Mouse (Mus musculus) monocyte, adult 5-6 weeks (primary cell): ENCODE results near the gene Ptpn1. TPM values are rescaled to one million over a fixed set of nuclear protein-coding genes. Genes with fewer than 3 reads are reported as not detected.
A peak's percentile ranks its signal among the peaks of the same experiment; 100 is the strongest.

Experiments
- ATAC-seq: fragments of 153-309, 156-312 bp; replicated peaks from 2 replicates; pipeline ENCODE4 v1.8.0; 2017; ENCODE audit warnings: mild to moderate bottlenecking; ENCODE audit not compliant: low TSS enrichment, insufficient number of reproducible peaks, severe bottlenecking, poor library complexity, low FRiP score
- total RNA-seq: library from RNA; stranded (forward); fragments of 200-1000, 200-491, 200-594 nt; gene quantifications from 3 replicates; pipeline ENCODE4 v1.2.3, GENCODE M21; 2017

Ptpn1 gene
- 199 to 318 TPM (median 242 TPM) in 3 replicates for total RNA-seq

DNA sequence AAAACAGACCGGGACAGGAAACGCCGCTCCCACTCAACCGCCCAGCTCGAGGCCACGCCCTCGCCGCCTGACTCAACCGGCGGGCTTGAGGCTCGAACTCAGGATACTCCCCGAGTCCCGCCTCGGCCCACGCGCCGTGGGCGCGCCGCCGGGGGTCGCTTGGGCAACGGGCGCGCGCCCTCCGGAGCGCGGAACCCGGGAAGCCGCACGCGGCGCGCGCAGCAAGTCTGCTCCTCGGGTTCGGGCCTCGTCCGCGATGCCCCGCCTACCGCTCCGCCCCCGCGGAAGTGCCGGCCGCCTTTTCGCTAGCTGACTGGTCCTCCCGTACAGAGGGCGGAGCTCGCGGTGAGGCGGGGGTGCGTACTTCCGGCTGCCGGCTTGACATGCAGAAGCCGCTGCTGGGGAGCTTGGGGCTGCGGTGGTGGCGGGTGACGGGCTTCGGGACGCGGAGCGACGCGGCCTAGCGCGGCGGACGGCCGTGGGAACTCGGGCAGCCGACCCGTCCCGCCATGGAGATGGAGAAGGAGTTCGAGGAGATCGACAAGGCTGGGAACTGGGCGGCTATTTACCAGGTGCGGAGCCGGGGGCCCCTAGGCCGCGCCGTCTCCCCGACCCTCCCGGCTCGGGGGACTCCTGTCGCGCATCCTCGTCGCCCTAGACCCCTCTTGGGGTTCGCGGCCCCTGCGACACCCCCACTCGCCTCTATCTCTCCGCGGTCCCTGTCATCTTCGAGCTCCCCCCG, at the start of gene Ptpn1:
Ptpn1 (plus strand) TSS at position 73 of the 742 bp plus-strand sequence.
- ATAC-seq, result peak; percentile 95

DNA sequence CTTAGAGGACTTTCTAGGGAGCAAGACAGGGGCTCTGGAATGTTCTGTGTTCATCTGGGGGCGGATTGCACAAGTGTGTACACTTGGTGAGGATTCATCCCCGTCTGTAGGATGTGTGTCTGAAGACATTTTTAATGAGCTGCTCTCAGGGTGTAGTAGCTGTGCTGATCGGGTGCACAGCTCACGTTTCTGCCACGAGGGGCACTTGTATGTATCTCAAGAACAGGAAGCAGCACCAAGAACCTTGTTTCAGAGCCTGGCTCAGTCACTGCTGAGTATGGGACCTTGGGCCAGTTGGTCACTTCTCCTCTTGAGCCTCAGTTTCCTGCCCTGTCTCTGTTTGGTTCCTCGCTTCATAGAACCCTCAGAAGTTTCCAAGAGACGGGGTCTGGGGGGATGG, 45.4 kb upstream of the Ptpn1 start:
- peak; percentile 59 for ATAC-seq

DNA sequence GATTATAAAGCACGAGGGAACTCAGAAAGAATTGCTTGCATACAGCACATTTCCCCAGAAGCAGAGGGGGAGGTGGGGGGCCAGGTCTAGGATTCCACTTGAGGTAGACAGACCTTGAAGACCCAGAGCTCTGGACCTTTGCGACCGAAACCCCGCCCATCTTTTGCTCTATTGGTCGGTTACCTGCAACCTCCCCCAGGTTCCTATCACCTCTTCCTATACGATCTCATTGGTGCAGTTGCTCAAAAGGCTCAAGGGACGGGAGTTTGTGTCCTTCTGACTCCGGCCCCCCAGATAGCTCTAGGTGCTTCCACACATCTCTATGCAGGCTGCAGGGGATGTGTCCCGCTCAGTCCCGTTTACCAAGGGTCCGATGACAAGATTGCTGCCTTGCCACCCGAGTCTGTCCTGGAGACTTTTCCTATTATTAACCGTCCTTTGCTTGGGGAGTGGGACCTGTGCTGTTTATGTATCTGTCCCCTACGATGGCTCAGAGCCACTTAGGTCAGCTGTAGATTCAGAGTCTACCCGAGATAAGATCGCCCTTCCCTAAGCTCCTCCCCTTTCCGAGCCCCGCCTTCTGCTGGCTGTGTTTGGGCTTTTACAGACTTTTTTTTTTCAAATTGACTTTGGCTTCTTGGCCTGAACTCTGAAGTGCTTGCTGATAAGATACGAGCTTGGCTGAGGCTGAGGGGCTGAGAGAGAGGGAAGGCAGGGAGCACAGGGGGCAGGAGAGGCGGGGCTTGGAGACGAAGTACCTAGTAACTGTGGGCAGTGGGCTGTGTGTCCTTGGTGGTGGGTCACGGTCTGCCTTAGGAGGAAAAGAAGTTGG, 44.1 kb upstream of the Ptpn1 start:
- ATAC-seq, result no peak

DNA sequence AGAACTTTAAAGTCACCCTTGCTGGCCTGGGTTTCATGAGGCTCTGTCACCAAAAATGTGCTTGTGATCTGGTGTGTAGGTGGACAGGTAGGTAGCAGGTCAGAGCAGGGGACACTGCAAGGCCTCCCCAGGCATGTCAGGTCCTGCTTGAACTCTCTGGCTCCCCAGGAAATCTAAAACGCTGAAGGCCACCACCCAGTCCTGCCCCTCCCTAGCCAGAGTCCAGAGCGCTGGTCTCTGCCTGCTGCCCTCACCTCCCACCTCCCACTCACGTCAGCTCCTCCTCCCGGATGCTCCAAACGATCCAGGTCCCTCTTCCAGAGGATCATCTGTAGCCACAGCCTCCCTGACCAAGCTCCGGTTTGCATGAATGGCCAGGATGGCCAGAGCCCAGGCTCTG, 43.0 kb upstream of the Ptpn1 start:
- no peak for ATAC-seq

DNA sequence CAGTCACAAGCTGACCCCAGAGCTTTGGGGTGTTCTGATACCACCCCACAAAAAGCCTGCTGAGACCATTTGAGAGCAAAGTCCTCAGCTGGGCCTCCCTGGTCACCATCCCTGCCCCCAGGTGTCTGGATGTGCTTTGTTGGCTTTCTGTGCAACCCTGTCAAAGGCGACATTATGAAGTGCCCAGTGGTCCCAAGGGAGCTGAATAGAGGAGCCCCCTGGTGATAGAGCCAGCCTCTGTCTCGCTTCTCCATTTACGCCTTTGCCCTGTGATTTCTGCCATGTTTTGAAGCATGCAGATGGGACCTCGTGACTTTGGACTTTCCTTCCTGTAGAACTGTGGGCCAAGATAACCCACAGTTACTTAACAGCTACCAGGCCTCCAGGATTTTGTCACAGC, 42.0 kb upstream of the Ptpn1 start:
- ATAC-seq, result no peak

DNA sequence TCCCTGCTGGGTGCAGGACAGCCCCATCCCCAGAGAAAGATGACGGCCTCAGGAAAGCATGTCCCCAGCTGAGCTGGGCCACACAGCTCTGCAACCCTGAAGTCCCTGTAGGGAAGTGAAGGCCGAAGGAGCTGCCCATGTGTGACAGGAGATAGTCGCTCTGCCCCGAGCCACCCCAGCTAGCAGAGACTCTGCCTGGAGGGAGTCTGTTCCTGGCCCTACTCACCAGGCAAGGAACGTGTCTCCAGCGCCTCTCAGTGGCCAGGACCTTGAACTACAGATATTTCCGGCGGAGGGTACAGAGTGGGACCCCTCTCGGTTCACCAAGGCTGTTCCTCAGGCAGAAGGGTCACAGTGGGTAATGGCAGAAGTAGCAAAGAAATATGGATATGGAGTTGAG, 39.9 kb upstream of the Ptpn1 start:
- peak; percentile 69 for ATAC-seq

DNA sequence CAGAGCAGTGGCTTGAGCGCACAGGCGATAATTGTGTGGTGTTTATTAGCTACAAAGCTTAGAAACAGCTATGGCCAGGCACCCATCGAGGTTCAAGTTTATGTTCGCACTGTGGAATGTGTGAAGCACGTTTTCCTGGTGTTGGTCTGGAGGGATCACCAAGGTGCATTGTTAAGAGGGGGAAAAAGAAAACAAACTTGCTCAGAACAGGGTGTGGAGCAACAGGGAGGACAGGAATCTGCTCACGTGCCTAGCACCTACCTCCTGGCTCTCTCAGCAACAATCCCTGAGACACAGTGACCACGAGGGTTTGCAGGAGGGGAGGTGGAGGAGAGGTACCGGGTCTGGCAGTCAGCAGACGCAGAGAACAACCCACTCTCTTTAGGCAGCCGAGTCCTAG, 38.2 kb upstream of the Ptpn1 start:
- ATAC-seq, result no peak

DNA sequence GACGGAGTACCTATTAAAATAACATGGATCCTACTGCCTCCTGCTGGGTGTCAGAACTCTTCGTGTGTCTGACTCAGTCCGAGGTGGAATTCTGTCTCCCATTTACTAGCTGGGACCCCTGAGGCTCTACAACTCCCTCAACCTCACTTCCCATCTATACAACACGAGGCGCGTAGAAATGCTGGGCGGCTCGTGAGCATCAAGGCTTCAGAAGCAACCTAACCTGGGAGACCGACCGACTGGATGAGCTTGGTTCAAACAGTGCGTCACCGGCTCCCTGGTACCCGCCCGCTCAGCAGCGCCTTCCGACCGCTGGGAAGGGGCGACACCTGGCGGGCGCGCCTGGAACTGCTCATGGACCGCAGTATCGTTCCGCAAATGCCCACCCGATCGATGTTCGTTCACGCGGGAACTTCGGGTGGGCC, 36.9 kb upstream of the Ptpn1 start:
- ATAC-seq, result peak; percentile 69

DNA sequence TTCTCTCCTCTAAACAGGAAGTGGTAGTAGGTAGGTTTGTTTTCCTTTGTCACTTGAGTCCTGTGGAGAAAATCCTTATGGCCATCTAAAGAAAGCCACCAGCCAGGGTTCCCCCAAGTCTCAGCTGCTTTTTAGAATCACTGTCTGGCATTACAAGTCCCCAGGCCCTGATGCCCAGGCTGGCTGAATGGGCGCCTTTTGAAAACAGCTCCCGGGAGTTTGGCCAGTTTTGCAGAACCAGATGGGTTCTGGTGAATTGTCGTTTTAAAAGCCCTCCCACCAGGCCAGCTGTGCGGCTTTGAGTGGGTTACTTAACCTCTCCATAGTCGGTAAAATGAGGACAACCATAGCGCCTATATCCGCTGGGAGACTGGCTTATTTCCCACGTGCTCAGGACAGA, 34.0 kb upstream of the Ptpn1 start:
- no peak for ATAC-seq

DNA sequence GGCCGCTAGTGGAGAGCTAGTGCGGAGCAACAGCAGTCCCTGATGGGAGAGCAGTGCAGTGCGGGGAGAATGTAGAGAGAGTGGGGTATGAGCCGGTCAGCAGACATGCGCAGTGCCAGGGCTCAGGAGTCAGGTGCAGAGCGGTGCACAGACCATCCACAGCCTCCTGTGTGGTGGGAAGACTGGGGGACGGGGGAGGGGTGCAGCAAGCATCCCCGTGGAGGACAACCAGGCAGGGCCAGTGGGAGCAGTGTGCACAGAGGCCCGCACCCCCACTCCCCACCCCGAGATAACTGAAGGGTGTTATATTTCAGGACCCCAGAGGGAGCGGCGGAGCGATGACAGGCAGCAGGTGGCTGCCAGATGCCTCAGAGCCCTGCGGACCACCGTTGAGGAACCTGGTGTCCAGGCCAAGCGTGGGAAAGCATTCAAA, 31.9 kb upstream of the Ptpn1 start:
- ATAC-seq, result no peak

DNA sequence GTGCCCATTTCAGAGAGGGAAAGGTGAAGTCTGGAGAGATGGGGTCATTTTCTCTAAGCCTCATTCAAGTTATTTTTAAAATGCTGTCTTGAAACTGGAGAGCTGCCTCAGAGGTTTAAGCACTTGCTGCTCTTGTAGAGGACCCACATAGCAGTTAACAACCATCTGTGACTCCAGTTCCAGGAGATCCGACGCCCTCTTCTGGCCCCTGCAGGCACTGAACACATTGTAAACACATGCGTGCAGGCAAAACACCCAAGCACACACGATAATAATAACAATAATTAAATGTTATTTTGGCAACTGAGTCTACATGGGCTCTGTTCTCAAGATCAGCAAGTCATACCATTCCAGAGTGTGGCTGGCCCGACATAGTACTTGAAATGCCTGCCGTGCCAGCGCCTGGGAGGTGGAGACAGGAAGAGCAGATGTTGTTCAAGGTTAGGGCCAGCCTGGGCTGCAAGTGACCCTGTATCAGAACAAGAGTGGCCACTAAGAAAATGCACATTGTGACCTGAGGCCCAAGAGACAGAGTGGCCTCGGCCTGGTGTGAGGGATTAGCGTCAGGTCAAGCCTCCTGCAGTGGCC, 29.6 kb upstream of the Ptpn1 start:
- ATAC-seq, result no peak

DNA sequence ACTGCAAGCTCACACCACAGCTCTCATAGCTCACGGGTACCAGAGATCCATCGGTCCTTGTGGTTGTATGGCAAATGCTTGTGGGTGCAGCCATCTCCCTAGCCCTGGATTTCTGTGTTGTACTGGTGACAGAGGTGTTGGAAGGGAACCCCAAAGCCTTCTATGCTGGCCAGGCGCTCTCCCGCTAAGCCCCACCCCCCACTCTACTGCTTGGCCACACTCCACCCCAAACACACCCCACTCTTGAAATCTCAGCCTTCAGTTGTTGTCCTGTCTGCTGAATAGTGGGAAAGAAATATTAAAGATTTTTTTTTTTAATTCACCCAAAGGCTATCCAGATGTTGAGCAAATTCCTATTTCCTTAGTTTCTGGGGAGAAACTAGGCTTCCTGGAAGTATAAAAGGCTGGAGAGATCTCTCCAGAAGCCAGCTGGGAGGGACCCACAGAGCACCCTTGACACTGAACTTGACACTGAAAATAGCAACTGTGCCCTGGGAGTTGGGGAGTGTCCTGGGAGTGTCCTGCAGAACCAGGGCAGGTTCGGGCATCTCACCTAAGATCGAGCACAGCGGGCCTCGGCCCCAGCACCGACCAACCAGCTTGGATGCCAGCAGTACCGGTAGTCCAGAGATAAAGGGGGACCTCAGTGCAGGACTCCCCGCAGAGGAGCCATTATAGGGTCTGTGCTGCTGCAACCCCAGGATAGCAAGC, 28.5 kb upstream of the Ptpn1 start:
- no peak for ATAC-seq

DNA sequence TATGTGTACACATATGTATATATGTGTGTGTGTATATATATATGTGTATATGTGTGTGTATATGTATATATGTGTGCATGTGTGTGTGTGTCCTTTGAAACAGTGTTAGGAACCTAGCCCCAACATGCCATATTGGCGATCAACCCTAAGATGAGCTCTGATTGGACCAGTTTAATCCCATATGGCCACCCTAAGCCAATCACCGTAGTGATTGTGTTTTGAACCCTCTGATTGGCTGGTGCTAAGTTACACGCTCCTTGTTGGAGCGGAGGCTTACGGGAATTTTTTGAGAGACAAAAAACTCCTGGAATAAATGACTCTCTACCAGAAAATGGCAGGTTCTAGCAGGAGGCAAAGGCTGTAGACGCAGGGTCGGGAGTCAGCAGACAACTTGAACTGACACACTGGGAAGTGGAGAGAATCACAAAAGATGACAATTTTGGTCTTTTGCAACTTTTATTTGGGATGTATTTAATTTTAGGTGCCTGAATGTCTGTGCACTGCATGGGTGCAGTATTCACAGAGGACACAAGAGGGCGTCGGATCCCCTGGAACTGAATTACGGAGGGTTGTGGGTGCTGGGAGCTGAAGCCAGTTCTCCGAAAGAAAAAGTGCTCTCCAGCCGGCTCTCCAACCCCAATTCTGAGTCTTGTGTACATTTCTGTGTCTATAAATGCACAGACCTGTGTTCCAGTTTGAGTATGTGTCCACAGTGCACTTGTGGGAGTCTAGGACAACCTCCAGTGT, 27.1 kb upstream of the Ptpn1 start:
- ATAC-seq, result no peak

DNA sequence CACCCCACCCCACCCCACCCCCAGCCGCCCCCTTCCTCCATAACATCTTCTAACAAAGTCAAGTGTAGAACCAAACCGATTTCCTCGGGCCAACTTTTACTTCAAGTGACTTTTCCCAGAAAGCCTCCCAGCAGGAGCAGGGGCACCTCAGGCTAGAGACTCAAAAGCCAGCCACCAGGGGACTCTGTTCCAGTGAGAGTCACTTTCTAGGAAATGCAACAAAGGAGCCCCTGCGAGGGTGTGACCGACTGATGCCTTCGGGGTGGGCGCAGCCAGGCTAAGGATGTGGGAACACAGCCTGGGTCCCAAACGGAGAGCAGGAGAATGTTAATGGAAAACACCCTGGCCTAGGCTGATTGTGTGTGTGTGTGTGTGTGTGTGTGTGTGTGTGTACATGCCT, 26.3 kb upstream of the Ptpn1 start:
- ATAC-seq, result no peak

DNA sequence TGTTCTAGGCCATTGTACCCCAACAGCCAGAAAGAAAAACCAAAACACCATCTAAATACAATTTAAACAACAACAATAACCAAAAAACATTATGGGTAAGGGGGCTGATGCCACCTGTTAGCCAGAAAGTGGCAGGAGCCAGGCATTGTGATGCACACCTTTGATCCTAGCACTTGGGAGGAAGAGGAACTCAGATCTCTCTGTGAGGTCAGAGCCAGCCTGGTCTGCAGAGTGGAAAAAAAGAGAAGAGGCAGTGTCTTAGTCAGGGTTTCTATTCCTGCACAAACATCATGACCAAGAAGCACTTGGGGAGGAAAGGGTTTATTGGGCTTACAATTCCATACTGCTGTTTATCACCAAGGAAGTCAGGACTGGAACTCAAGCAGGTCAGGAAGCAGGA, 25.1 kb upstream of the Ptpn1 start:
- no peak for ATAC-seq

DNA sequence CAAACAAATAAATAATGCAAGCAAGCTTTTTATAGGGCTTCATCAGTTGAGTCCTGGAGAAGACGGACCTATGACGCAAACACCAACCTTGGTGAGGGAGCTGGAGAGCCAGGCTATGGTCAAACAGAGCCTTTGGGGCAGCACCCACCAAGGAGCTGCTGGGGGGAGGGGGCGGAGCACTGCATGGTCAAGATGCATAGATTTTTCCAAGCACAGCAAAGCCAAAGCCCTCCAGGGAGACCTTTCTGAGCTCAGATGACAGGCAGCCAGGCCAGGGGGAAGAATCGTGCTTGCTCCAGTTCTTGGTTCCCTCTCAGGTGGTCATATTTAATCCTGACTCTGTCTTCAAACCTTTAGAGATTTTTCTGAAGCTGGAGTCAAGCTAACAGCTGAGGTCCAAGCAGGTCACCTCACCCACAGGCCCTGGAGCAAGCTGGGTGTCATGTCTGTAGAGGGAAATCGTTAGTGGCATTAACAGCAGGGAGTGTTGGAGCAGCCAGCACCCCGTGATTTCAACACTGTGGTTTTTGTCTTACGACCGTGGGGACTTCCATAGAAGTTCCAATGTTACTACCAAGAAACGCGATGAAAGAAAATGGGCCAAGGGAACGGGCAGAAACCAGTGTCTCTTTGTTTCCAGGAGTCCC, 22.2 kb upstream of the Ptpn1 start:
- peak; percentile 55; the same call in 1 of the 2 replicates for ATAC-seq

DNA sequence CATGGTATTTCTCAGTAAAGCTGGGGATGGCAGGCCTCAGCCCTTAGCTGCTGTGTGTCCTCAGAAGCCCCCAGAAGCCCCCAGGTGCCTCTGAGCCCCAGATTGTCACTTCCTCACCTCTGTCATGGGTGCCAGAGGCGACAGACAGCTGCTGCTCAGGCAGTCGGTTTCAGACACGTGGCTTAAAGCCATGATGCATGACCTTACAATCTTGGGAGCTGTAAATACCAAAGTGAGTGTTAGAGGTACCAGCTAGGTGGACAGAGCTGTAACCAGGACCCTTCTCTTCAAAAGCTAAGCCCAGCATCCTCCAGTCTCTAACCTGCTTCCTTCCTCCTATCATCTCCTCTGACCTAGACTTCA, 21.7 kb upstream of the Ptpn1 start:
- peak; percentile 45 for ATAC-seq

DNA sequence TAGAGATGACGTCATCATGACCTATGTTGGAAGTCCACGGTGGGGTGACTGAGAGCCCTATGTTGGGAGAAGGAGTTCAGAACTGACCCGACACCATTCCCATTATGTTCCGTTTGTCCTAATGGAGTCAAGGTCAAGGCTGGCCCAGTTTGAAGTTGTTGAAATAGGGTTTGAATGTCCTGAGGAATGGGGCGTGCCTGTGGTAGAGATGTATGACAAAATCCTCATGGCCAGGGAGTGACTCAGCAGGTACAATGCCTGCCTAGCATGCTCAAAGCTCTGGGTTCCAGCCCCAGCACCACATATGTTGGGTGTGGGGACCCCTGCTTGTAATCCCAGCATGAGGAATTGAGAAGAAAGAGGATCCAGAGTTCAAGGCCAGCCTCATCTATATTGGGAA, 20.3 kb upstream of the Ptpn1 start:
- ATAC-seq, result no peak; the same call in 1 of the 2 replicates
